Mouse (Mus musculus) spleen, postnatal 4 days (tissue): ENCODE results near the gene Wdr90.
"Not testable (repeated sequence)": the region's sequence is repeated elsewhere in the genome, so short reads cannot be mapped to it uniquely, and the experiment has no call there.

Experiments used
- DNase-seq, 2 experiments: peaks; one replicate each; pipeline ENCODE4 v3.0.0; 2022; ENCODE audit warnings: low spot score in 2 of 2

The Wdr90 gene

GRCm38 (mm10) chr17:25877741-25878610, 16.7 kb upstream of the Wdr90 start:
- no peak for DNase-seq

- no peak for DNase-seq
These were observed 15.7 kb upstream of the Wdr90 start for GRCm38 (mm10) chr17:25877025-25877424.

GRCm38 (mm10) chr17:25876347-25876915, 15.1 kb upstream of the Wdr90 start:
- no peak for DNase-seq

- peak; percentile 87 to 94 for DNase-seq
These were observed 14.2 kb upstream of the Wdr90 start for GRCm38 (mm10) chr17:25875171-25876136.

- peak; percentile 94 to 99 for DNase-seq
These were observed 13.4 kb upstream of the Wdr90 start, which contains the start of gene Mettl26 for GRCm38 (mm10) chr17:25874721-25875170. TSS of gene Mettl26 (plus strand) at chr17:25875074.

- DNase-seq = no peak
These were observed 12.9 kb upstream of the Wdr90 start for GRCm38 (mm10) chr17:25874148-25874720.

- DNase-seq = no peak
These were observed 12.3 kb upstream of the Wdr90 start for GRCm38 (mm10) chr17:25873405-25874147.

GRCm38 (mm10) chr17:25872676-25873075, 11.4 kb upstream of the Wdr90 start:
- DNase-seq = no peak

- not testable (repeated sequence) for DNase-seq
These were observed 10.3 kb upstream of the Wdr90 start for GRCm38 (mm10) chr17:25871566-25871965.

GRCm38 (mm10) chr17:25869954-25870353, 8.7 kb upstream of the Wdr90 start:
- no peak for DNase-seq

- no peak for DNase-seq
These were observed 8.2 kb upstream of the Wdr90 start for GRCm38 (mm10) chr17:25869498-25869897.

- DNase-seq = peak; percentile 65 to 77
These were observed 7.4 kb upstream of the Wdr90 start, which contains the start of gene Mcrip2 for GRCm38 (mm10) chr17:25868601-25869191. TSS of gene Mcrip2 (minus strand) at chr17:25868764.

- peak in 1 of 2 experiments; percentile 74 for DNase-seq
These were observed 6.7 kb upstream of the Wdr90 start for GRCm38 (mm10) chr17:25867836-25868600.

- DNase-seq = no peak
These were observed 6.2 kb upstream of the Wdr90 start for GRCm38 (mm10) chr17:25867509-25867835.

GRCm38 (mm10) chr17:25866172-25866571, 4.9 kb upstream of the Wdr90 start:
- no peak for DNase-seq

- no peak for DNase-seq
These were observed 4.0 kb upstream of the Wdr90 start for GRCm38 (mm10) chr17:25865288-25865687.

GRCm38 (mm10) chr17:25864311-25864710, 3.0 kb upstream of the Wdr90 start:
- no peak for DNase-seq

GRCm38 (mm10) chr17:25863681-25864080, 2.4 kb upstream of the Wdr90 start:
- DNase-seq = no peak
